Mouse (Mus musculus): ENCODE measurements at regions not wholly inside any gene's neighbourhood (a gene's known extent, or its start where the extent isn't known, plus 50 kb on each side); places are given as distances from the start of the nearest gene placed in this dataset.

- no peak for DNase-seq
These were observed 568.5 kb downstream of the Gm16223 start for GRCm38 (mm10) chr5:42636162-42636823.

- DNase-seq = no peak
These were observed 576.5 kb upstream of the Cpeb2 start for GRCm38 (mm10) chr5:42656460-42656859.

GRCm38 (mm10) chr5:42659994-42660393 lies 573.0 kb upstream of the Cpeb2 start:
- DNase-seq = no peak

GRCm38 (mm10) chr5:42679617-42680016 lies 553.4 kb upstream of the Cpeb2 start:
- no peak for DNase-seq

- no peak for DNase-seq
These were observed 547.5 kb upstream of the Cpeb2 start for GRCm38 (mm10) chr5:42685356-42686057.

GRCm38 (mm10) chr5:42687176-42687575 lies 545.8 kb upstream of the Cpeb2 start:
- DNase-seq = no peak
